Mouse (Mus musculus) hindbrain, embryonic 13.5 days (tissue): ENCODE measurements around the gene Pgpep1. TPM values are rescaled to one million over a fixed set of nuclear protein-coding genes. Genes with fewer than 3 reads are reported as not detected.

Source experiments
- ATAC-seq: fragments of 200-750 bp; cut with Nextera tagmentation; 2 replicates; pipeline ENCODE4 v1.8.0; 2017; ENCODE audit warnings: moderate TSS enrichment; ENCODE audit not compliant: low FRiP score
- H3K27ac ChIP-seq: fragments of 300-500 bp; sonication (generic); 2 replicates; pipeline ENCODE4 v1.5.1; 2015; ENCODE audit warnings: inconsistent platforms, mild to moderate bottlenecking, moderate library complexity
- H3K27me3 ChIP-seq: fragments of 300-500 bp; sonication (generic); 2 replicates; pipeline ENCODE4 v1.6.1; 2015; ENCODE audit warnings: mild to moderate bottlenecking, inconsistent platforms
- H3K36me3 ChIP-seq: fragments of 300-500 bp; sonication (generic); 2 replicates; pipeline ENCODE4 v1.6.1; 2015; ENCODE audit warnings: mild to moderate bottlenecking, inconsistent platforms
- H3K4me1 ChIP-seq: fragments of 300-500 bp; sonication (generic); replicated peaks from 2 replicates; pipeline ENCODE4 v1.6.1; 2015; ENCODE audit warnings: inconsistent platforms
- H3K4me2 ChIP-seq: fragments of 300-500 bp; sonication (generic); 2 replicates; pipeline ENCODE4 v1.6.1; 2015; ENCODE audit warnings: inconsistent platforms, mild to moderate bottlenecking, moderate library complexity
- H3K4me3 ChIP-seq: fragments of 300-500 bp; sonication (generic); 2 replicates; pipeline ENCODE4 v1.5.1; 2015; ENCODE audit warnings: mild to moderate bottlenecking, inconsistent platforms
- H3K9ac ChIP-seq: fragments of 300-500 bp; sonication (generic); 2 replicates; pipeline ENCODE4 v1.6.1; 2015; ENCODE audit warnings: mild to moderate bottlenecking, inconsistent platforms
- H3K9me3 ChIP-seq: fragments of 300-500 bp; sonication (generic); 2 replicates; pipeline ENCODE4 v1.6.1; 2016; ENCODE audit warnings: inconsistent platforms
- WGBS: fragments of 180-500 bp; shearing (Covaris S2); methylation state at CpG from one replicate; pipeline ENCODE4 v1.1.7; 2015; 5-methylcytosine and 5-hydroxymethylcytosine counted together
- polyA plus RNA-seq: library from polyadenylated mRNA; unstranded; fragments of >200 nt; fragmentation: Nextera tagmentation; extraction: Ambion mirVana; gene quantifications from 2 replicates; pipeline ENCODE4 v1.2.1, GENCODE M21; 2015

Gene Pgpep1
- polyA plus RNA-seq, 1 experiment from 2014 or later, result 105 TPM

DNA sequence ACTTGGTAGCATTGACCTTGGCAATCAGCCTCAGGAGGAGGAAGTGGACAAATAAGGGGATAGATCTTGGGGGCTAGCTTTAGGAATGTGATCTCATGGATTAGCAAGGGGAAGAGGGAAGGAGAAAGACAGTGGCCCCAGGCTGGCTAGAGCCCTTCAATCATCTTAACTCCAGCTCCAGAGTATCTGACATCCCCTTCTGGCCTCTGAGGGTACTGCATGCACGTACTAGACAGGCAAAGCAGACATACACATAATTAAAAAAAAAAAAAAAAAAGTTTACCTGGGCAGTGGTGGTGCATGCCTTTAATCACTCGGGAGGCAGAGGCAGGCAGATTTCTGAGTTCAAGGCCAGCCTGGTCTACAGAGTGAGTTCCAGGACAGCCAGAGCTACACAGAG, 16.1 kb downstream of the Pgpep1 start:
- no peaks in the 10 kb centered on the region for H3K27me3 ChIP-seq
- ATAC-seq, result no peak
- no peaks in the 10 kb centered on the region for H3K9me3 ChIP-seq
- H3K4me1 ChIP-seq, result peaks cover 33% of the 10 kb centered on the region
- WGBS, result 82% methylated on average over 2 of the region's 2 CpGs
- H3K4me2 ChIP-seq, result no peak overlapping the region
- H3K27ac ChIP-seq, result no peak overlapping the region
- H3K4me3 ChIP-seq, result no peak overlapping the region
- H3K36me3 ChIP-seq, result no peaks in the 10 kb centered on the region
- no peak overlapping the region for H3K9ac ChIP-seq

DNA sequence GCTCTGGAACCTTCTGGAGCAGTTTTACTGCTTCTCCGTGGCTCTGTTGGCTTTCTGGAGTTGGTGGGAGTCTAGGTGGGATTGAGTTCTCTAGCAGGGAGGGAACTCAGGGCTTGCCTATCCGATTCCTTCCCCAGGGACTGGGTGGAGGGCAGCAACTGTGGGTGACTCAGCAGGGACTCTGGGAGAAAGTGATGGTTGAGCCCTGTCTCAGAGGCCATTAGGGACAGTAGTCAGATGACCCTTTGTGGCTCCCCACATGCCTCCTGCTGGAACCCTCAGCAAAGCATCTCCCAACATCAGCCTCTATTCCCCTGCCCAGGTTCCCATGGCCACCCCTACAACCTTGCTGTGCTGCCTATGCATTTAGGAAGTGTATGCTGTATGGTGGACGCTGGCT, 17.2 kb downstream of the Pgpep1 start:
- H3K36me3 ChIP-seq, result no peaks in the 10 kb centered on the region
- H3K27me3 ChIP-seq, result no peaks in the 10 kb centered on the region
- H3K27ac ChIP-seq, result no peak overlapping the region
- WGBS, result 69% methylated on average over 3 of the region's 3 CpGs
- peaks cover 23% of the 10 kb centered on the region for H3K4me1 ChIP-seq
- H3K4me2 ChIP-seq, result no peak overlapping the region
- ATAC-seq, result no peak
- no peaks in the 10 kb centered on the region for H3K9me3 ChIP-seq
- H3K9ac ChIP-seq, result no peak overlapping the region
- H3K4me3 ChIP-seq, result no peak overlapping the region

DNA sequence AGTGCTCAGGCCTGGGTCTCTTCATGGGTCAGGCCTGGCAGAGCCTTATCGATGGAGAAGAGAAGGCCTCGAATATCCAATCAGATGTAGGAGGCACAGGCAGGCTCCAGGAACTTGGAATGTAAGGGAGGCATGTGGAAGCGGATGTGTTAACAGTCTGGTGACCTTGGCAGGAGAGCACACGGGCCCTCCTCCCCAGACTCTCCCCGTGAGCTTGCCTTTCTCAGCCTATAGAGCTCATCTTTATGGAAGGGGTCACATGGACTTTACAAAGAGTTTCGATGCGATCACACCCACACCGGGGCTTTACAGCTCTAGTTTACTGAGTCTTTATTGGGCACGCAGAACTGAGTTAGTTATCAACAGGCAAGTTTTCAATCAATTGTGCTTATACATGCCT, 21.4 kb downstream of the Pgpep1 start:
- peaks cover 14% of the 10 kb centered on the region; the same call in 1 of the 2 replicates for H3K4me1 ChIP-seq
- no peaks in the 10 kb centered on the region for H3K27me3 ChIP-seq
- WGBS, result 72% methylated on average over 9 of the region's 9 CpGs
- no peak overlapping the region for H3K27ac ChIP-seq
- no peak overlapping the region for H3K4me2 ChIP-seq
- ATAC-seq, result no peak
- no peaks in the 10 kb centered on the region for H3K9me3 ChIP-seq
- H3K36me3 ChIP-seq, result no peaks in the 10 kb centered on the region
- no peak overlapping the region for H3K9ac ChIP-seq
- no peak overlapping the region for H3K4me3 ChIP-seq

DNA sequence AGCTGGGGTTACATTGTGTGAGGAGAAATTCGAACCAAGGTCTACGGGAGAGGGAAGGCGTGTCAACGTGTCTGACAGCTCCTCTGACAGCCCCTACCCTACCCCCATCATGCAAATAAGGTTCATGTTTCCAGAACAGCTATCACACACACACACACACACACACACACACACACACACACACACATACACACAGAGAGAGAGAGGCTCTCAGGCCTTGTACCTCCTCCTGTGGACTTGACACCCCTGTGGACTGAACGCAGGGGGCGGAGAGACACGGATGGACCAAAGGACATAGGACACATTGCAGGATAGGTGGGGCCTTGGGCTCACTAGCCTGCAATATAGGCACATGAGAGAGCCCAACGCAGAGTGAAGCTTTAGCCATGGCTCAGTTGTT, 23.4 kb downstream of the Pgpep1 start:
- Histone ChIP-seq H3K4me3 (no peak overlapping the region), H3K27ac (no peak overlapping the region), H3K9ac (no peak overlapping the region), H3K4me2 (no peak overlapping the region), H3K4me1 (peaks cover 14% of the 10 kb centered on the region; the same call in 1 of the 2 replicates), H3K36me3 (no peaks in the 10 kb centered on the region), H3K27me3 (peaks cover 14% of the 10 kb centered on the region), H3K9me3 (no peaks in the 10 kb centered on the region)
- ATAC-seq, result no peak
- WGBS, result 57% methylated on average over 8 of the region's 8 CpGs

DNA sequence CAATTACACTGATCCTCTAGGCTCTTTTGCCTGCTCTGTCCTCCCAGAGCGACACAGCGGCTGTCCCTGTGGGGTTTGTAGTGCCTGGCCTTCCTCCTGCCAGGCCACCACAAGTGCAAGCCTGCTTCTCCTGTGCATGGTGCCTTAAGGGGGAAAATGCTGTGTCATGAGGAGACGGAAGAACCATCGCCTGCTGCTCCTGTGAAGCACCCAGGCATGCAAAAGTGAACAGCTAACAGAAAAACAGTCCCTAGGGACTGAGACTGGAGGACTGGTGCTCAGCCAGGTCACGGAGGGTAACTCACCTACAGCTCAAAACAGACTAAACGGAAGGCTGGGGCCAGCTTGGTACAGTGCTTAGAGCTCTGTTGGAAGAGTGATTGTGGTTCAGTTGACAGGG, 24.7 kb downstream of the Pgpep1 start:
- no peak overlapping the region for H3K4me2 ChIP-seq
- no peak overlapping the region for H3K9ac ChIP-seq
- peaks cover 27% of the 10 kb centered on the region for H3K27me3 ChIP-seq
- no peaks in the 10 kb centered on the region for H3K36me3 ChIP-seq
- H3K4me3 ChIP-seq, result no peak overlapping the region
- WGBS, result 78% methylated on average over 6 of the region's 6 CpGs
- peaks cover 19% of the 10 kb centered on the region; the same call in 1 of the 2 replicates for H3K4me1 ChIP-seq
- no peak for ATAC-seq
- no peak overlapping the region for H3K27ac ChIP-seq
- H3K9me3 ChIP-seq, result no peaks in the 10 kb centered on the region

DNA sequence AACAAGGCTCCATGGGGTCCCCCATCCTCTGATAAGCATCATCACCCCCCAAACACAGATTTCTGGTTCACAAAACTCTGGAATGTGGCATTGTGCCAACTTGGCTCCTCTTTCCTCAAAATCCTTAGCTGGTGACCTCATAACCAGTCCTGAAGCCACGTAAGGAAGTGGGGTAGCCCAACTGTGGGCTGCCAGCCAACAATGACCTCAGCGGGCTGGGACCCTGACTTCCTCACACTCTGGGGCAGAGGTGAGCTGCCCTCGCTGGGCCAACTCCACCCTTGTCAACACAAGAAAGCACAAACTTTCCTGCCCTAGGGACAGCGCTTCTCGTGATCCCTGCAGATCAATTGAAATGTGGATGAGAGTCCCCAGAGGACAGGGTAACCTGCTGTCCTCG, 26.1 kb downstream of the Pgpep1 start:
- no peak for ATAC-seq
- H3K9me3 ChIP-seq, result no peaks in the 10 kb centered on the region
- no peak overlapping the region for H3K9ac ChIP-seq

DNA sequence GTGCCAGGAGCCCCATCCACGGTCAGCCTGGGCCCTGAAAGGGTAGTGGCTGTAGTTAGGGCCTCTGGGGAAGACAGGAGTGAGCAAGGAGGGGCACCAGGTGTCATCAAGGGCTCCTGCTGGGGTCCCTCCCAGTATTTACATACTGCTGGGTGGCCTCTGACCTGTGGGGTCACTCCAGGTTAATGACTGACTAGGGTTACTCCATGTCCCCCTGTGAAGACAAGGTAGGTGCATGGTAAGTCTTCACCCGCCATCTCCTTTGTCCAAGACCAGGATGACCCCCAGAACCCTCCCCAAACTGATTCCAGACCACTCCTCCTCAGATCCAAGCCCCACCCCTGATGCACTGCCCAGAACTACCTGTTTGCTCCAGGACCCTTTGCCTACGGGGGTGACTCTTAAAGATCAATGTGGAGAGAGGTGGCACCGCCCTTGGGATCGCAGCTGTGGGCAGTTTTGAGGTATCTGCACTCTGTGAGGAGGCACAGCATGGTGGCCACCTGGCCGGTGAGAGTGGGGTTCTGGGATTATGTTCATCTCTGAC, 27.8 kb downstream of the Pgpep1 start, which contains the start of gene Gdf15:
Gene Gdf15, minus strand, starts transcription at position 111 of the 547 bp plus-strand sequence.
- WGBS, result 76% methylated on average over 6 of the region's 6 CpGs
- ATAC-seq, result no peak
- Histone ChIP-seq H3K4me2 (no peak within 1 kb of the TSS), H3K27me3 (peaks cover 27% of the 10 kb centered on the region), H3K9ac (peak within 1 kb of the TSS; percentile 13; the same call in 1 of the 2 replicates), H3K4me1 (peaks cover 32% of the 10 kb centered on the region), H3K36me3 (no peaks in the 10 kb centered on the region), H3K4me3 (no peak within 1 kb of the TSS), H3K27ac (no peak within 1 kb of the TSS), H3K9me3 (no peaks in the 10 kb centered on the region)

More for the DNA sequence above, 26.1 kb downstream of the Pgpep1 start:
- H3K27ac ChIP-seq, result no peak overlapping the region
- no peak overlapping the region for H3K4me2 ChIP-seq
- peaks cover 27% of the 10 kb centered on the region for H3K27me3 ChIP-seq
- no peaks in the 10 kb centered on the region for H3K36me3 ChIP-seq
- H3K4me3 ChIP-seq, result no peak overlapping the region
- H3K4me1 ChIP-seq, result peaks cover 31% of the 10 kb centered on the region
- WGBS, result 59% methylated on average over 6 of the region's 6 CpGs

DNA sequence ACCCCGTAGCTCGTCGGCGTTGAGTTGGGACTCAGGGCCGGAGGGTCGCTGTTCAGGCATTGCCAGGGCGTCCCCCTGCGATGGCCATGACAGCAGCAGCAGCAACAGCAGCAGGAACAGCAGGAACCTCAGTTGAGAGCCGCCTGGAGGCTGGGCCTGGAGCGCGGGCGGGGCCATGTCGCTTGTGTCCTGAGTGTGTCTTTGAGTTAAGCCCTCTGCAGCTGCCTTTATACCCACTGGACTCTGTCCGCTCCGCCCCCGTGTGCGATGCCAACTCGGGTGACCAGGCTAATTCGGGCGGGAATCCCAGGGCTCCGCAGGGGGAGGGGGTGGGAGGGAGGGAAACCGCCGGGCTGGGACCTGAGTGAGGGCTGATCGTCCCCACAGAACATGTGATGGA, 28.8 kb downstream of the Pgpep1 start:
- no peaks in the 10 kb centered on the region for H3K9me3 ChIP-seq
- peaks cover 23% of the 10 kb centered on the region for H3K4me1 ChIP-seq
- no peak overlapping the region for H3K27ac ChIP-seq
- peak overlapping the region; percentile 13; the same call in 1 of the 2 replicates for H3K9ac ChIP-seq
- 20% methylated on average over 24 of the region's 24 CpGs for whole genome bisulfite sequencing
- no peaks in the 10 kb centered on the region for H3K36me3 ChIP-seq
- no peak for ATAC-seq
- H3K4me3 ChIP-seq, result no peak overlapping the region
- no peak overlapping the region for H3K4me2 ChIP-seq
- H3K27me3 ChIP-seq, result peaks cover 27% of the 10 kb centered on the region

DNA sequence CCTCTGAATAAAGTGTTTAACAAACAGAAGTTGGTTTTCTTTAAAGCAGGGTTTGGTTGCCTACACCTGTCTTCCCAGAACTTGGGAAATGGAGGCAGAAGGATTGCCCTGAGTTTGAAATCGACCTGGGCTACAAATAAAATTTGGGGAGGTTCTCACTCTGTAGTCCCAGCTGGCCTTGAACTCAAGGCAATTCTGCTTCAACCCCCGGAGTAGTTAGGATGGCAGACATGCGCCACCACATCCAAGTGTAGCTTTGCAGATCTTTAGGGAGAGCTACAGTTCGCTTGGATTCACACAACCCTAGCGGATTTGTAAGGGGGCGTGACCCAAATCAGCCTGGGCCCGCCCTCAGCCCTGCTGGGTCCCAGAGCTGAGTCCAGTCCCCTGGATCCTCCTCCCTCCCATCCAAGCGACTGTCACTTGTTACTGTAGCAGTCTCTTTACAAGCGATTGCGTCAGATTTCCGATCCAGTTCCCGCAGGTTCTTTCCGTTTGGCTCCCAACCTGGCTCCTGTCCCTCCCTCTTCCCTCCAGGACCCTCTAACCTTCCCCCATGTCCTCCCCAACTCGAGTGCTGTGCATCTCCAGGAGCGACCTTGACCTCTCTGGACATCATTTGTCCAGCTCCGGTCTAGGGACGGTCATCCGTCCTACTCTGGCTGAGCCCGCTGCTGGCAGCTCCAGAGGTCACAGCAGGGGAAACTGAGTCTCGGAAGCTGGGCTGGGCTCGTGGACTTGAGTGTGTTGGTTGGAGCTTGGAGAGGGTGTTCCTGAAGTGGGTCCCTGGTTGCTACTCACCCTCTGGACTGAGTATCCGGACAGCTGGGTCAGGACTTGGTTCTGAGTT, 29.4 kb downstream of the Pgpep1 start:
- Histone ChIP-seq H3K4me1 (peaks cover 23% of the 10 kb centered on the region), H3K4me3 (no peak overlapping the region; the same call in 1 of the 2 replicates), H3K9me3 (no peaks in the 10 kb centered on the region), H3K27ac (no peak overlapping the region), H3K9ac (peak overlapping the region; percentile 13; the same call in 1 of the 2 replicates), H3K27me3 (peaks cover 27% of the 10 kb centered on the region), H3K4me2 (peak overlapping the region; percentile 62; the same call in 1 of the 2 replicates), H3K36me3 (no peaks in the 10 kb centered on the region)
- 14% methylated on average over 22 of the region's 22 CpGs for WGBS
- ATAC-seq, result peak; percentile 8; the same call in 1 of the 2 replicates

DNA sequence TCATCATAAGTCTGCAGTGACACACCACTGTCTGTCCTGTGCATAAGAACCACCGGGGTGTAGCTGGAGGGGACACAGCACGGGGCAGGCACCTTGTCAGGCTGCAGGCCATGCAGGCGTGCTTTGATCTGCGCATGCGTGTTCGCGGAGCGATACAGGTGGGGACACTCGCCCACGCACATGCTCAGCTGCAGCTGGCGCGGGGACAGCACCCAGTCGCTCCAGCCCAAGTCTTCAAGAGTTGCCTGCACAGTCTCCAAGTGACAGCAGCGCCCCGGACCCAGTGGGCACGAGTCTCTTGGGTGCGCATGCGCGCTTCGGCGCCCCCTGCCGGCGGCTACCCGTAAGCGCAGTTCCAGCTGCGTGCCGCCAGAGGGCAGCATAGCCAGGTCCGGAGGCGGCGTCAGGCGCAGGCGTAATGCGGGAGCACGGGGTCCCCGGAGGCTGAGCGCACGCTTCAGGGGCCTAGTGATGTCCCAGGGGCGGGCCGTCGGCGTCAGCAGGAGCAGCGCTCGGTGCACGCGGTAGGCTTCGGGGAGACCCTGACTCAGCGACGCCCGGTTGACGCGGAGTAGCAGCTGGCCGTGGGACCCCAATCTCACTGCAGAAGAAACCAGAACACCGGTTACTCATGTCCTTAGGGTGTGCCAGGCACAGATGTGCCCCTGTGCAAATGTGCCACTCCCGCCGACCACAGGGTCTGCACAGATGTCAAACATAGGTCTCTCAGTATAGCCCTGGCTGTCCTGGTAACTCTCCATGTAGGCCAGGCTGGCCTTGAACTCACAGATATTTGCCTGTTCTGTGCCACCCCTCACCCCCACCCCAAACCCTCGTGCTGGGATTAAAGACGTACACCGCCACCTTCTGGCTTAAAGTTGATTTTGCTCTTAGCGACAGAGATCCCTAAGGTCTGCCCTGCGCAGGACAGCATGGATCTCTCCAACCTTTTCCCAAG, 30.3 kb downstream of the Pgpep1 start:
- Histone ChIP-seq H3K36me3 (no peaks in the 10 kb centered on the region), H3K4me3 (peak overlapping the region; percentile 46), H3K4me2 (peak overlapping the region; percentile 62), H3K4me1 (peaks cover 20% of the 10 kb centered on the region), H3K27me3 (peaks cover 27% of the 10 kb centered on the region), H3K27ac (peak overlapping the region; percentile 76), H3K9me3 (no peaks in the 10 kb centered on the region), H3K9ac (peak overlapping the region; percentile 75)
- WGBS, result under 1% methylated on average over 60 of the region's 60 CpGs
- peak; percentile 94 for ATAC-seq

DNA sequence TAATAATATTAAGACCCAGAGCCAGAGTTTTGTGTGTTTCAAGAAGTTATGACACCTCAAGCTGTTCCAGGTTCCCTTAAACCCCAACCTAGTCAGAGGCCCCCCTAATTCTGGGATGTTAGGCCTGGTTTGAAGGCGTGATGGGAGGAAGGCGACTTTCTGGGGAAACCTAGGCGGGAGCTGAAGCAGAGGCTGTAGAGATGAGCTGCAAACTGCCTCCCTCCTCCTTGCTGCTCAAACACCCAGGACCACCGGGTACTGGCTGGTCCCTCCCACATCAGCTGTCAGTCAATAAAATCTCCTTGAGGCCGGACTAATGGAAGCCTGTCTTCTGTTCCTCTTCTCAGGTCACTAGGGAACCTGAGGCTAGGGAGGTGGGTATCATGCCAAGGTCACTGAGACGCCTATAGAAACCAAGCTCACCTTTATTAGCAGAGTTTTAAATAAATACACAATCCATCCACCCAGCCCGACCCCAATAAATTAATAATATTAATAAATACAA, 31.1 kb downstream of the Pgpep1 start:
- WGBS, result 57% methylated on average over 7 of the region's 7 CpGs
- H3K27ac ChIP-seq, result peak overlapping the region; percentile 76
- H3K36me3 ChIP-seq, result no peaks in the 10 kb centered on the region
- peaks cover 20% of the 10 kb centered on the region for H3K4me1 ChIP-seq
- H3K9ac ChIP-seq, result peak overlapping the region; percentile 75
- H3K4me2 ChIP-seq, result peak overlapping the region; percentile 62
- ATAC-seq, result 0 out of 2 replicates have a peak, but pooled peaks have one; percentile 0
- no peaks in the 10 kb centered on the region for H3K9me3 ChIP-seq
- peaks cover 27% of the 10 kb centered on the region for H3K27me3 ChIP-seq
- peak overlapping the region; percentile 46 for H3K4me3 ChIP-seq
